ENCODE assay signal across 25 mouse cellular contexts in genomic region chr17:24642791-24643343, GRCm38 (mm10). TPM values are rescaled to one million over a fixed set of nuclear protein-coding genes. Genes with fewer than 3 reads are reported as not detected.
DNase-seq lines count a peak whose midpoint lies in the region; ATAC-seq and TF ChIP-seq lines count a peak whose summit lies in the region.
"Had no signal": no experiment of that assay in that cellular context is flagged by ENCODE, and none has a peak within 500 bp of the region (broad histone marks: within the 10 kb centered on the region; RNA-seq: fewer than 3 reads in every experiment).

No protein-coding gene starts in this region.

- peak overlapping the region; percentile 34 for H3K4me3 ChIP-seq in heart, postnatal 0 days (ENCODE audit: low read depth, low read length)
- no peak overlapping the region for H3K4me3 ChIP-seq in midbrain, embryonic 10.5 days
- H3K4me3 ChIP-seq in midbrain, embryonic 15.5 days, result no peak overlapping the region
- peak overlapping the region; percentile 5 for H3K4me3 ChIP-seq in small intestine, adult 2 months (ENCODE audit: low read depth, low read length)
- H3K4me3 ChIP-seq: embryonic facial prominence, embryonic 12.5 days; forebrain, embryonic 15.5 days; hindbrain, embryonic 15.5 days; liver, embryonic 13.5 days; lung, embryonic 15.5 days; megakaryocyte, embryonic 14.5 days had no signal

- no peak for TF ChIP-seq CTCF in heart, postnatal 0 days (IDR thresholded peaks at IDR 0.05; ENCODE audit: low read depth)
- no peak for TF ChIP-seq CTCF in small intestine, adult 2 months (IDR thresholded peaks at IDR 0.05; ENCODE audit: extremely low read depth, insufficient read length, insufficient replicate concordance, low read depth, low read length)

- TF ChIP-seq POLR2A in small intestine, adult 2 months (IDR thresholded peaks at IDR 0.05; ENCODE audit: low read depth, low read length), result no peak

- WGBS in heart, postnatal 0 days, result 70% methylated on average over 6 of the region's 6 CpGs
- 75% methylated on average over 6 of the region's 6 CpGs for WGBS in midbrain, embryonic 10.5 days
- WGBS in midbrain, embryonic 15.5 days, result 81% methylated on average over 6 of the region's 6 CpGs
- 76% methylated on average over 6 of the region's 6 CpGs for WGBS in small intestine, adult 2 months

- H3K27me3 ChIP-seq in heart, postnatal 0 days (ENCODE audit: control insufficient read depth, insufficient read depth, low read length), result no peaks in the 10 kb centered on the region
- H3K27me3 ChIP-seq in midbrain, embryonic 10.5 days (ENCODE audit: low read depth, poor library complexity, severe bottlenecking), result peaks cover 5% of the 10 kb centered on the region; the same call in 1 of the 2 replicates
- no peaks in the 10 kb centered on the region for H3K27me3 ChIP-seq in midbrain, embryonic 15.5 days (replicated peaks)
- no peaks in the 10 kb centered on the region for H3K27me3 ChIP-seq in small intestine, adult 2 months (ENCODE audit: control insufficient read depth, insufficient read depth, low read length)
- H3K27me3 ChIP-seq: embryonic facial prominence, embryonic 12.5 days; forebrain, embryonic 15.5 days; hindbrain, embryonic 15.5 days; lung, embryonic 15.5 days had no signal

- peak overlapping the region; percentile 56 for H3K4me2 ChIP-seq in heart, postnatal 0 days (ENCODE audit: low read depth, low read length)
- H3K4me2 ChIP-seq in midbrain, embryonic 15.5 days, result no peak overlapping the region
- H3K4me2 ChIP-seq: embryonic facial prominence, embryonic 12.5 days; forebrain, embryonic 15.5 days; hindbrain, embryonic 15.5 days; liver, embryonic 13.5 days; lung, embryonic 15.5 days had no signal

- DNase-seq in heart, postnatal 0 days (ENCODE audit: low spot score), result no peak
- DNase-seq in heart, postnatal 10 days, result no peak
- peak; percentile 32 for DNase-seq in kidney, postnatal 10 days
- no peak for DNase-seq in kidney, postnatal 25 days
- no peak for DNase-seq in midbrain, embryonic 10.5 days (ENCODE audit: low spot score)
- DNase-seq in ovary, postnatal 10 days (ENCODE audit: low spot score), result no peak
- DNase-seq: cerebellum, adult 8-10 months; kidney, adult 11 months; layer of hippocampus, postnatal 36 days; left cerebral cortex, postnatal 4 days; liver, embryonic 13.5 days; right cerebral cortex, postnatal 25 days; thymus, adult 2 months had no signal

- H3K4me1 ChIP-seq in heart, postnatal 0 days (ENCODE audit: control insufficient read depth, insufficient read depth), result 0 out of 2 replicates have a peak, but pooled peaks cover 9% of the 10 kb centered on the region
- peaks cover 28% of the 10 kb centered on the region for H3K4me1 ChIP-seq in midbrain, embryonic 10.5 days
- no peaks in the 10 kb centered on the region for H3K4me1 ChIP-seq in midbrain, embryonic 15.5 days
- peaks cover 5% of the 10 kb centered on the region; the same call in 1 of the 2 replicates for H3K4me1 ChIP-seq in small intestine, adult 2 months (ENCODE audit: control insufficient read depth, insufficient read depth, insufficient read length, low read length)
- H3K4me1 ChIP-seq: forebrain, embryonic 15.5 days had no signal

- intact Hi-C loops in heart, postnatal 10 days (cut with DNase I), result no loop called here

- peaks cover 28% of the 10 kb centered on the region for H3K36me3 ChIP-seq in heart, postnatal 0 days (replicated peaks; ENCODE audit: control insufficient read depth, insufficient read depth, low read length)
- H3K36me3 ChIP-seq in midbrain, embryonic 10.5 days, result peaks cover 25% of the 10 kb centered on the region; the same call in 1 of the 2 replicates
- H3K36me3 ChIP-seq in midbrain, embryonic 15.5 days (replicated peaks), result peaks cover 5% of the 10 kb centered on the region; the same call in 1 of the 2 replicates
- H3K36me3 ChIP-seq in small intestine, adult 2 months (ENCODE audit: control insufficient read depth, insufficient read depth, low read length), result 0 out of 2 replicates have a peak, but pooled peaks cover 1% of the 10 kb centered on the region
- H3K36me3 ChIP-seq: forebrain, embryonic 15.5 days had no signal

- H3K27ac ChIP-seq in heart, postnatal 0 days (ENCODE audit: low read depth), result 0 out of 2 replicates have a peak overlapping the region, but pooled peaks have one; percentile 91
- peak overlapping the region; percentile 43 for H3K27ac ChIP-seq in midbrain, embryonic 10.5 days (replicated peaks)
- no peak overlapping the region for H3K27ac ChIP-seq in midbrain, embryonic 15.5 days
- H3K27ac ChIP-seq in small intestine, adult 2 months (ENCODE audit: insufficient read depth, low read depth, low read length), result 0 out of 2 replicates have a peak overlapping the region, but pooled peaks have one; percentile 85
- H3K27ac ChIP-seq: forebrain, embryonic 15.5 days; hindbrain, embryonic 15.5 days; liver, embryonic 13.5 days had no signal

- no peak for ATAC-seq in heart, postnatal 0 days (ENCODE audit: insufficient read depth, low read depth)
- ATAC-seq in midbrain, embryonic 15.5 days (replicated peaks), result no peak
- ATAC-seq: forebrain, embryonic 15.5 days; midbrain, embryonic 16.5 days had no signal

- H3K9ac ChIP-seq in heart, postnatal 0 days (replicated peaks; ENCODE audit: low read depth, low read length), result no peak overlapping the region
- H3K9ac ChIP-seq in midbrain, embryonic 15.5 days, result no peak overlapping the region
- H3K9ac ChIP-seq: embryonic facial prominence, embryonic 12.5 days; forebrain, embryonic 15.5 days; hindbrain, embryonic 15.5 days; liver, embryonic 13.5 days had no signal

- no peak for TF ChIP-seq EP300 in heart, postnatal 0 days (IDR thresholded peaks at IDR 0.05; ENCODE audit: low read depth)

- no peaks in the 10 kb centered on the region for H3K9me3 ChIP-seq in heart, postnatal 0 days (replicated peaks; ENCODE audit: control insufficient read depth, low read length)
- no peaks in the 10 kb centered on the region for H3K9me3 ChIP-seq in midbrain, embryonic 10.5 days (replicated peaks)
- H3K9me3 ChIP-seq in midbrain, embryonic 15.5 days, result no peaks in the 10 kb centered on the region
- H3K9me3 ChIP-seq: embryonic facial prominence, embryonic 12.5 days; forebrain, embryonic 15.5 days; hindbrain, embryonic 15.5 days; liver, embryonic 13.5 days; lung, embryonic 15.5 days; megakaryocyte, embryonic 14.5 days had no signal

RNA-seq across cellular contexts. Expression of gene Slc9a3r2, which starts 7.3 kb away (rescaled TPM):
- 87.9 and 118 TPM in 2 replicates for total RNA-seq in heart, postnatal 0 days (2014; rRNA removed; ENCODE audit: low replicate concordance)
- 61.9 and 68.1 TPM in 2 replicates for polyA plus RNA-seq in heart, postnatal 0 days (2015; fragmentation: Nextera tagmentation; extraction: Ambion mirVana)
- total RNA-seq in heart, postnatal 10 days (2021), result 100 to 1,000 TPM; 108 to 133 TPM
- 30.2 and 33.2 TPM in 2 replicates for polyA plus RNA-seq in midbrain, embryonic 10.5 days (2016; fragmentation: Nextera tagmentation; extraction: Ambion mirVana)
- polyA plus RNA-seq in midbrain, embryonic 15.5 days (2015; fragmentation: Nextera tagmentation; extraction: Ambion mirVana), result 45.3 and 52.6 TPM in 2 replicates
- polyA plus RNA-seq in small intestine, adult 2 months (2012; rRNA removed), result 35.6 and 44.9 TPM in 2 replicates

RNA-seq across cellular contexts. Expression of gene Nthl1, which starts 10.4 kb away (rescaled TPM):
- 3.7 and 10.0 TPM in 2 replicates for total RNA-seq in heart, postnatal 0 days (2014; rRNA removed; ENCODE audit: low replicate concordance)
- 5.7 and 7.3 TPM in 2 replicates for polyA plus RNA-seq in heart, postnatal 0 days (2015; fragmentation: Nextera tagmentation; extraction: Ambion mirVana)
- 1 to 10 TPM; 3.2 to 3.4 TPM for total RNA-seq in heart, postnatal 10 days (2021)
- 25.2 and 25.3 TPM in 2 replicates for polyA plus RNA-seq in midbrain, embryonic 10.5 days (2016; fragmentation: Nextera tagmentation; extraction: Ambion mirVana)
- 10.0 and 11.0 TPM in 2 replicates for polyA plus RNA-seq in midbrain, embryonic 15.5 days (2015; fragmentation: Nextera tagmentation; extraction: Ambion mirVana)
- 6.0 and 7.2 TPM in 2 replicates for polyA plus RNA-seq in small intestine, adult 2 months (2012; rRNA removed)

RNA-seq across cellular contexts. Expression of gene Tsc2, which starts 10.4 kb away (rescaled TPM):
- total RNA-seq in heart, postnatal 0 days (2014; rRNA removed; ENCODE audit: low replicate concordance), result 55.4 and 88.7 TPM in 2 replicates
- 29.2 and 34.4 TPM in 2 replicates for polyA plus RNA-seq in heart, postnatal 0 days (2015; fragmentation: Nextera tagmentation; extraction: Ambion mirVana)
- total RNA-seq in heart, postnatal 10 days (2021), result 10 to 100 TPM; 86.0 to 95.6 TPM
- polyA plus RNA-seq in midbrain, embryonic 10.5 days (2016; fragmentation: Nextera tagmentation; extraction: Ambion mirVana), result 62.7 and 79.2 TPM in 2 replicates
- polyA plus RNA-seq in midbrain, embryonic 15.5 days (2015; fragmentation: Nextera tagmentation; extraction: Ambion mirVana), result 83.8 and 89.6 TPM in 2 replicates
- 52.8 and 83.5 TPM in 2 replicates for polyA plus RNA-seq in small intestine, adult 2 months (2012; rRNA removed)

RNA-seq across cellular contexts. Expression of gene Npw, which starts 15.4 kb away (rescaled TPM):
- total RNA-seq in heart, postnatal 0 days (2014; rRNA removed; ENCODE audit: low replicate concordance), result not detected in 2 replicates
- not detected in 2 replicates for polyA plus RNA-seq in heart, postnatal 0 days (2015; fragmentation: Nextera tagmentation; extraction: Ambion mirVana)
- total RNA-seq in heart, postnatal 10 days (2021), result not detected
- not detected in 2 replicates for polyA plus RNA-seq in midbrain, embryonic 10.5 days (2016; fragmentation: Nextera tagmentation; extraction: Ambion mirVana)
- polyA plus RNA-seq in midbrain, embryonic 15.5 days (2015; fragmentation: Nextera tagmentation; extraction: Ambion mirVana), result 0.38 and 0.66 TPM in 2 replicates
- 2.0 and 6.5 TPM in 2 replicates for polyA plus RNA-seq in small intestine, adult 2 months (2012; rRNA removed)
- total RNA-seq: adrenal gland, adult 18-20 months; gastrocnemius, postnatal 4 days; neutrophil, adult 5-6 weeks had no signal
- polyA plus RNA-seq: forebrain, embryonic 15.5 days; heart, embryonic 16.5 days had no signal

RNA-seq across cellular contexts. Expression of gene Zfp598, which starts 26.6 kb away (rescaled TPM):
- total RNA-seq in heart, postnatal 0 days (2014; rRNA removed; ENCODE audit: low replicate concordance), result 25.4 and 27.5 TPM in 2 replicates
- polyA plus RNA-seq in heart, postnatal 0 days (2015; fragmentation: Nextera tagmentation; extraction: Ambion mirVana), result 7.8 TPM in 2 replicates
- 10 to 100 TPM; 25.1 to 25.4 TPM for total RNA-seq in heart, postnatal 10 days (2021)
- polyA plus RNA-seq in midbrain, embryonic 10.5 days (2016; fragmentation: Nextera tagmentation; extraction: Ambion mirVana), result 21.7 and 24.3 TPM in 2 replicates
- 21.9 and 22.9 TPM in 2 replicates for polyA plus RNA-seq in midbrain, embryonic 15.5 days (2015; fragmentation: Nextera tagmentation; extraction: Ambion mirVana)
- 41.1 and 85.8 TPM in 2 replicates for polyA plus RNA-seq in small intestine, adult 2 months (2012; rRNA removed)

Comparison
In these comparisons a context has a peak if more than half of its experiments do, and no peak if none do; other contexts are left out.
1. H3K4me3 ChIP-seq: peak in heart, postnatal 0 days (single experiment) and small intestine, adult 2 months (single experiment); none in midbrain, embryonic 10.5 days (single experiment) and midbrain, embryonic 15.5 days (single experiment).